12 mouse cellular contexts compared by ENCODE assay signal in the genomic region with DNA sequence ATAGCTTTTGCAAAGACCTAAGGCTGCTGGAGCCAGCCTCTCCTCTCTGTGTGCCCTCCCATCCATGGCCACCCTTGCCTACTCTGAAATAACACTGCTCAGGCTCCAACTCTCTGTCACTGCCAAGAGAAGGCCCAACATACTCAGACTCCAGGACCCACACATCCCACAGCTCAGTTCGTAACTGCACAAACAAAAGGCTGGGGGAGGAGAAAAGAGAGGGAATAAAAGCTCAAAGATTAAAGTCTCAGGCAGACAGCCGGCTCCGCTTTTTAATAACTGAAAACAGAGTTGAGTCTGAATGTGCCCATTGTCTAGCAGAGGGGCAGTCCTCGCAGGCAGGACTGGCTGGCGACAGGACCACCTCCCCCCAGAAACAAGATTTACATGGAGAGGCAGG. TPM values are rescaled to one million over a fixed set of nuclear protein-coding genes. Genes with fewer than 3 reads are reported as not detected.
DNase-seq lines count a peak whose midpoint lies in the region; ATAC-seq and TF ChIP-seq lines count a peak whose summit lies in the region.
"Had no signal": no experiment of that assay in that cellular context is flagged by ENCODE, and none has a peak within 500 bp of the region (broad histone marks: within the 10 kb centered on the region; RNA-seq: fewer than 3 reads in every experiment).

No protein-coding gene starts in this region.

- H3K9ac ChIP-seq in neural tube, embryonic 11.5 days (ENCODE audit: low read length) = 0 out of 2 replicates have a peak overlapping the region, but pooled peaks have one; percentile 30
- H3K9ac ChIP-seq in hindbrain, postnatal 0 days (replicated peaks; ENCODE audit: low read length) = no peak overlapping the region
- H3K9ac ChIP-seq: heart, embryonic 13.5 days; neural tube, embryonic 15.5 days had no signal

- no peak for TF ChIP-seq CTCF in hindbrain, postnatal 0 days (IDR thresholded peaks at IDR 0.05; ENCODE audit: low read depth)

- WGBS in neural tube, embryonic 11.5 days = 21% methylated on average over 5 of the region's 5 CpGs
- WGBS in hindbrain, postnatal 0 days = 16% methylated on average over 5 of the region's 5 CpGs

- intact Hi-C loops in heart, postnatal 36 days (cut with DNase I) = no loop called here

- no peaks in the 10 kb centered on the region for H3K27me3 ChIP-seq in neural tube, embryonic 11.5 days (ENCODE audit: control insufficient read depth, insufficient read depth, low read length)
- H3K27me3 ChIP-seq in hindbrain, postnatal 0 days (ENCODE audit: insufficient read depth, low read length) = no peaks in the 10 kb centered on the region
- H3K27me3 ChIP-seq: heart, embryonic 13.5 days; neural tube, embryonic 15.5 days had no signal

- DNase-seq in frontal cortex, postnatal 25 days (ENCODE audit: low spot score in 2 of 2) = no peak
- DNase-seq in neural tube, embryonic 11.5 days (ENCODE audit: low spot score) = no peak
- no peak for DNase-seq in neural tube, embryonic 10.5 days (ENCODE audit: extremely low spot score, low spot score)
- no peak for DNase-seq in hindbrain, postnatal 0 days (ENCODE audit: low spot score)
- DNase-seq in urinary bladder, postnatal 4 days (ENCODE audit: low spot score in 2 of 2) = no peak
- no peak for DNase-seq in heart, postnatal 36 days
- no peak for DNase-seq in urinary bladder, postnatal 36 days (ENCODE audit: low spot score in 2 of 2)
- DNase-seq: kidney, adult 11 months; liver had no signal

- ATAC-seq in frontal cortex, adult (ENCODE audit: low TSS enrichment) = 0 out of 2 replicates have a peak, but pooled peaks have one; percentile 53
- ATAC-seq in neural tube, embryonic 11.5 days (ENCODE audit: insufficient read depth, low FRiP score, low TSS enrichment) = no peak
- peak; percentile 62; the same call in 1 of the 2 replicates for ATAC-seq in hindbrain, postnatal 0 days

- H3K4me3 ChIP-seq in neural tube, embryonic 11.5 days (ENCODE audit: low read depth, low read length) = no peak overlapping the region
- no peak overlapping the region for H3K4me3 ChIP-seq in hindbrain, postnatal 0 days (ENCODE audit: low read length)
- H3K4me3 ChIP-seq: heart, embryonic 13.5 days; neural tube, embryonic 15.5 days had no signal

- no peaks in the 10 kb centered on the region for H3K9me3 ChIP-seq in neural tube, embryonic 11.5 days (ENCODE audit: control insufficient read depth, low read length)
- H3K9me3 ChIP-seq in hindbrain, postnatal 0 days (ENCODE audit: low read length) = no peaks in the 10 kb centered on the region
- H3K9me3 ChIP-seq: heart, embryonic 13.5 days; neural tube, embryonic 15.5 days had no signal

- no peak overlapping the region for H3K4me2 ChIP-seq in neural tube, embryonic 11.5 days (ENCODE audit: low read depth)
- H3K4me2 ChIP-seq in hindbrain, postnatal 0 days (ENCODE audit: low read depth, low read length) = no peak overlapping the region
- H3K4me2 ChIP-seq: heart, embryonic 13.5 days; neural tube, embryonic 15.5 days had no signal

- peaks cover 6% of the 10 kb centered on the region; the same call in 1 of the 2 replicates for H3K4me1 ChIP-seq in neural tube, embryonic 11.5 days (ENCODE audit: control insufficient read depth, insufficient read depth, low read length)
- H3K4me1 ChIP-seq in hindbrain, postnatal 0 days (ENCODE audit: insufficient read depth, low read length) = no peaks in the 10 kb centered on the region

- 0 out of 2 replicates have a peak overlapping the region, but pooled peaks have one; percentile 37 for H3K27ac ChIP-seq in neural tube, embryonic 11.5 days (ENCODE audit: low read depth, low read length)
- peak overlapping the region; percentile 54; the same call in 1 of the 2 replicates for H3K27ac ChIP-seq in hindbrain, postnatal 0 days
- H3K27ac ChIP-seq: heart, embryonic 13.5 days; neural tube, embryonic 15.5 days had no signal

- H3K36me3 ChIP-seq in neural tube, embryonic 11.5 days (ENCODE audit: control insufficient read depth, insufficient read depth, low read length) = no peaks in the 10 kb centered on the region
- H3K36me3 ChIP-seq in hindbrain, postnatal 0 days (ENCODE audit: insufficient read depth, low read length) = no peaks in the 10 kb centered on the region
- H3K36me3 ChIP-seq: heart, embryonic 13.5 days; neural tube, embryonic 15.5 days had no signal

RNA-seq across cellular contexts. Expression of gene Eefsec, which starts 36.8 kb away (rescaled TPM):
- polyA plus RNA-seq in neural tube, embryonic 11.5 days (2014; fragmentation: Nextera tagmentation; extraction: Ambion mirVana) = 39.0 and 42.2 TPM in 2 replicates
- total RNA-seq in hindbrain, postnatal 0 days (2014; rRNA removed) = 20.6 and 28.6 TPM in 2 replicates
- 25.6 and 27.9 TPM in 2 replicates for polyA plus RNA-seq in hindbrain, postnatal 0 days (2015; fragmentation: Nextera tagmentation; extraction: Ambion mirVana)
- 1 to 10 TPM; 6.6 to 8.7 TPM for total RNA-seq in heart, postnatal 36 days (2021)

RNA-seq across cellular contexts. Expression of gene Ruvbl1, which starts 55.7 kb away (rescaled TPM):
- polyA plus RNA-seq in neural tube, embryonic 11.5 days (2014; fragmentation: Nextera tagmentation; extraction: Ambion mirVana) = 166 and 170 TPM in 2 replicates
- 31.2 and 42.5 TPM in 2 replicates for total RNA-seq in hindbrain, postnatal 0 days (2014; rRNA removed)
- polyA plus RNA-seq in hindbrain, postnatal 0 days (2015; fragmentation: Nextera tagmentation; extraction: Ambion mirVana) = 74.0 and 74.6 TPM in 2 replicates
- 10 to 100 TPM; 15.8 to 18.1 TPM for total RNA-seq in heart, postnatal 36 days (2021)
